Mouse (Mus musculus) MEL (cell line): ENCODE measurements around the gene Baz2a. TPM values are rescaled to one million over a fixed set of nuclear protein-coding genes. Genes with fewer than 3 reads are reported as not detected.

Experiments
- DNase-seq: peaks from one replicate; pipeline ENCODE4 v3.0.0; 2011; ENCODE audit warnings: low read depth, low spot score
- H3K27ac ChIP-seq: 2 replicates; pipeline ENCODE4 v1.5.1; 2012; ENCODE audit warnings: low read depth, mild to moderate bottlenecking, control low read depth, low read length, moderate library complexity; ENCODE audit not compliant: control insufficient read depth
- H3K27me3 ChIP-seq, 2 experiments: fragments of 150-350 bp in 1 of 2; sonication (generic) in 1 of 2; 2 replicates each; pipeline ENCODE4 v1.6.1; 2012; ENCODE audit warnings: low read length in 2 of 2, mild to moderate bottlenecking in 2 of 2, improper control_type of control experiment in 1 of 2, moderate library complexity in 1 of 2; ENCODE audit not compliant: insufficient read depth in 2 of 2, control insufficient read depth in 1 of 2
- H3K36me3 ChIP-seq, 2 experiments: 2 replicates each; pipeline ENCODE4 v1.6.1; 2012 to 2014; ENCODE audit warnings: low read length in 2 of 2, improper control_type of control experiment in 1 of 2, inconsistent platforms in 1 of 2, mild to moderate bottlenecking in 1 of 2; ENCODE audit not compliant: insufficient read depth in 2 of 2, control insufficient read depth in 1 of 2
- H3K4me1 ChIP-seq, 2 experiments: fragments of 150-350 bp in 1 of 2; sonication (generic) in 1 of 2; 2 replicates each; pipeline ENCODE4 v1.6.1; 2012; ENCODE audit warnings: low read length in 2 of 2, improper control_type of control experiment in 1 of 2, mild to moderate bottlenecking in 1 of 2; ENCODE audit not compliant: insufficient read depth in 2 of 2, control insufficient read depth in 1 of 2
- H3K4me3 ChIP-seq, 2 experiments: fragments of 150-350 bp in 1 of 2; sonication (generic) in 1 of 2; 2 replicates each; pipeline ENCODE4 v1.5.1; 2012; ENCODE audit warnings: low read depth in 2 of 2, low read length in 2 of 2, mild to moderate bottlenecking in 2 of 2, moderate library complexity in 2 of 2, control low read depth in 1 of 2, improper control_type of control experiment in 1 of 2; ENCODE audit not compliant: control insufficient read depth in 1 of 2, insufficient read depth in 1 of 2
- H3K79me2 ChIP-seq: 2 replicates; pipeline ENCODE4 v1.6.1; 2012; ENCODE audit warnings: mild to moderate bottlenecking, low read length, moderate library complexity; ENCODE audit not compliant: control insufficient read depth, poor library complexity, insufficient read depth
- H3K9ac ChIP-seq: 2 replicates; pipeline ENCODE4 v1.6.1; 2012; ENCODE audit warnings: low read depth, mild to moderate bottlenecking, control low read depth, low read length, moderate library complexity; ENCODE audit not compliant: control insufficient read depth, poor library complexity, severe bottlenecking
- H3K9me3 ChIP-seq: fragments of 150-350 bp; sonication (generic); replicated peaks from 2 replicates; pipeline ENCODE4 v1.6.1; 2012; ENCODE audit warnings: mild to moderate bottlenecking, low read length, improper control_type of control experiment, moderate library complexity; ENCODE audit not compliant: insufficient read depth
- BHLHE40 ChIP-seq: IDR thresholded peaks from 2 replicates; pipeline ENCODE4 v1.6.1; 2012; ENCODE audit warnings: low read depth, mild to moderate bottlenecking, inconsistent platforms, low read length, improper control_type of control experiment, borderline replicate concordance
- E2F4 ChIP-seq: IDR thresholded peaks from 2 replicates; pipeline ENCODE4 v1.6.1; 2011; ENCODE audit warnings: low read depth, low read length, improper control_type of control experiment, borderline replicate concordance
- ELF1 ChIP-seq: IDR thresholded peaks from 2 replicates; pipeline ENCODE4 v1.6.1; 2014; ENCODE audit warnings: low read depth, mild to moderate bottlenecking, inconsistent platforms, low read length, improper control_type of control experiment, moderate library complexity
- ETS1 ChIP-seq: IDR thresholded peaks from 2 replicates; pipeline ENCODE4 v1.6.1; 2012; ENCODE audit warnings: low read depth, mild to moderate bottlenecking, inconsistent platforms, low read length, improper control_type of control experiment, moderate library complexity
- GABPA ChIP-seq: IDR thresholded peaks from 2 replicates; pipeline ENCODE4 v1.6.1; 2012; ENCODE audit warnings: low read depth, mild to moderate bottlenecking, inconsistent platforms, low read length, improper control_type of control experiment, moderate library complexity
- GATA1 ChIP-seq: IDR thresholded peaks from 2 replicates; pipeline ENCODE4 v1.6.1; 2011; ENCODE audit warnings: low read depth, low read length, improper control_type of control experiment
- HCFC1 ChIP-seq: IDR thresholded peaks from 2 replicates; pipeline ENCODE4 v1.6.1; 2012; ENCODE audit warnings: low read depth, mild to moderate bottlenecking, inconsistent platforms, low read length, improper control_type of control experiment, moderate library complexity
- JUND ChIP-seq: IDR thresholded peaks from 2 replicates; pipeline ENCODE4 v1.6.1; 2011; ENCODE audit warnings: low read depth, mild to moderate bottlenecking, improper control_type of control experiment, low read length
- MAX ChIP-seq: IDR thresholded peaks from 2 replicates; pipeline ENCODE4 v1.6.1; 2011; ENCODE audit warnings: low read length, improper control_type of control experiment
- MEF2A ChIP-seq: IDR thresholded peaks from 2 replicates; pipeline ENCODE4 v1.6.1; 2014; ENCODE audit warnings: low read depth, mild to moderate bottlenecking, inconsistent platforms, low read length, improper control_type of control experiment; ENCODE audit not compliant: poor library complexity, insufficient replicate concordance, severe bottlenecking; ENCODE audit errors: extremely low read depth
- MYB ChIP-seq: IDR thresholded peaks from 2 replicates; pipeline ENCODE4 v1.6.1; 2011; ENCODE audit warnings: mild to moderate bottlenecking, low read depth, low read length, improper control_type of control experiment
- NELFE ChIP-seq: IDR thresholded peaks from 2 replicates; pipeline ENCODE4 v1.6.1; 2011; ENCODE audit warnings: low read depth, low read length, improper control_type of control experiment
- POLR2AphosphoS2 ChIP-seq: IDR thresholded peaks from 2 replicates; pipeline ENCODE4 v1.6.1; 2011; ENCODE audit warnings: low read length, improper control_type of control experiment
- RAD21 ChIP-seq: IDR thresholded peaks from 2 replicates; pipeline ENCODE4 v1.6.1; 2011; ENCODE audit warnings: mild to moderate bottlenecking, low read depth, low read length, improper control_type of control experiment
- RCOR1 ChIP-seq: IDR thresholded peaks from 2 replicates; pipeline ENCODE4 v1.6.1; 2012; ENCODE audit warnings: low read depth, mild to moderate bottlenecking, inconsistent platforms, low read length, improper control_type of control experiment
- SMC3 ChIP-seq: IDR thresholded peaks from 2 replicates; pipeline ENCODE4 v1.6.1; 2011; ENCODE audit warnings: low read depth, low read length, improper control_type of control experiment
- UBTF ChIP-seq: IDR thresholded peaks from 2 replicates; pipeline ENCODE4 v1.6.1; 2012; ENCODE audit warnings: low read depth, mild to moderate bottlenecking, inconsistent platforms, low read length, improper control_type of control experiment, moderate library complexity, borderline replicate concordance; ENCODE audit not compliant: insufficient read depth
- USF2 ChIP-seq, 2 experiments: IDR thresholded peaks; 2 replicates each; pipeline ENCODE4 v1.6.1; 2011 to 2012; ENCODE audit warnings: improper control_type of control experiment in 2 of 2, low read length in 2 of 2, borderline replicate concordance in 1 of 2, inconsistent platforms in 1 of 2, low read depth in 1 of 2, mild to moderate bottlenecking in 1 of 2; ENCODE audit not compliant: insufficient read depth in 1 of 2
- ZNF384 ChIP-seq: IDR thresholded peaks from 2 replicates; pipeline ENCODE4 v1.6.1; 2012; ENCODE audit warnings: low read depth, mild to moderate bottlenecking, inconsistent platforms, low read length, improper control_type of control experiment
- polyA plus RNA-seq, 2 experiments: library from polyadenylated mRNA; stranded (reverse) in 1 of 2; unstranded in 1 of 2; fragments of >175 nt in 1 of 2; fragments of >200 nt in 1 of 2; gene quantifications; 2 replicates each; pipeline versions ENCODE4 v1.2.1 to v1.2.4; 2012; ENCODE audit warnings: low replicate concordance in 2 of 2, low read depth in 1 of 2; ENCODE audit not compliant: insufficient read length in 2 of 2, insufficient read depth in 1 of 2, missing spikeins in 1 of 2
- total RNA-seq: library from RNA; depleted of rRNA; stranded (reverse); fragments of 300-350 nt; gene quantifications from 2 replicates; pipeline ENCODE4 v1.2.3, GENCODE M21; 2012

Gene Baz2a
- total and polyA plus RNA-seq, 3 experiments = 5.5 to 46.0 (median 33.8) TPM

DNA sequence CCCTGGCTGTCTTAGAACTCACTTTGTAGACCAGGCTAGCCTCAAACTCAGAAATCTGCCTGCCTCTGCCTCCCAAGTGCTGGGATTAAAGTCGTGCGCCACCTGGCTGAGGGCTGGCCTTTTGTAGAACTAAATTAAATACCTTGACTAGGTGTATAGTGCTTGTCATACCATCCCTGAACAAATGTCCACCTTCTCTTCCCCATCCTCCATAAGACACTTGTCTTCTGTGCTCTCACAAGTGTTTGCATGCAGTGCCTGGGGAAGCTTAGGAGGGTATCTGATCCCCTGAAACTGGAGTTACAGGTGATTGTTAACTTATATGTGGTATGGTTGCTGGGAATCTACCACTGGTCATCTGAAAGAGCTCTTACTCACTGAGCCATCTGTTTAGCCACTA is 41.0 kb upstream of the Baz2a start:
- H3K4me3 ChIP-seq = no peak overlapping the region
- H3K9me3 ChIP-seq = no peaks in the 10 kb centered on the region
- H3K27me3 ChIP-seq = no peaks in the 10 kb centered on the region
- H3K9ac ChIP-seq = no peak overlapping the region
- peaks cover 0 to 20% of the 10 kb centered on the region in 2 experiments; a peak in 2 of 4 replicates for H3K36me3 ChIP-seq
- DNase-seq = no peak
- H3K79me2 ChIP-seq = no peaks in the 10 kb centered on the region
- H3K27ac ChIP-seq = no peak overlapping the region
- TF ChIP-seq GATA1 (no peak), POLR2AphosphoS2 (peak; percentile 16)
- H3K4me1 ChIP-seq = no peaks in the 10 kb centered on the region

DNA sequence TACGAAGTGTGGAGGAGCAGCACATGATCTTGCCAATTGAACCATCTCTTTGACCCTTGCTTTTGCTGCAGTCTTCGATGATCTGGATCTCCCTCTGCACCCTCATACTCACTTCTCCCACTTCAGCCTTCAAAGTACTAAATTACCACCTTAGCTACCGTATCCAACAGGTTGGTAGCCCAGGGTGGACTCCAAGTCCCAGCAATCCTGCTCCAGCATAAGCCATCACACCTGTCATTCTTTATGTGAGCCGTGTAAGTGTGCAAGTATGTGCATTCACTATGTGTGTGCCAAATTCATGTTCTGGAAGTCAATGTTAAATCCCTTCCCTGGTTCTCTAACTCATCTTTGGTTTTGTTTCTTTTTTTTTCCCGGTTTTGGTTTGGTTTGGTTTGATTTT is 39.8 kb upstream of the Baz2a start:
- no peak overlapping the region for H3K9ac ChIP-seq
- no peak for DNase-seq
- H3K9me3 ChIP-seq = no peaks in the 10 kb centered on the region
- no peak overlapping the region for H3K4me3 ChIP-seq
- no peaks in the 10 kb centered on the region for H3K4me1 ChIP-seq
- H3K79me2 ChIP-seq = no peaks in the 10 kb centered on the region
- H3K27me3 ChIP-seq = no peaks in the 10 kb centered on the region
- peaks cover 0 to 12% of the 10 kb centered on the region in 2 experiments; a peak in 2 of 4 replicates for H3K36me3 ChIP-seq
- H3K27ac ChIP-seq = no peak overlapping the region
- TF ChIP-seq UBTF = no peak
- no peak for TF ChIP-seq MAX
- no peak for TF ChIP-seq ETS1
- no peak for TF ChIP-seq GABPA
- TF ChIP-seq MYB = no peak
- TF ChIP-seq SMC3 = no peak
- TF ChIP-seq NELFE = no peak
- no peak for TF ChIP-seq RAD21
- no peak for TF ChIP-seq ELF1
- TF ChIP-seq E2F4 = no peak
- TF ChIP-seq BHLHE40 = no peak
- no peak for TF ChIP-seq ZNF384
- no peak for TF ChIP-seq JUND
- no peak for TF ChIP-seq USF2 (IDR thresholded peaks at IDR 0.05; ENCODE audit: borderline replicate concordance in 1 of 2, insufficient read depth in 1 of 2, low read depth in 1 of 2, low read length in 2 of 2)
- no peak for TF ChIP-seq MEF2A
- TF ChIP-seq RCOR1 = no peak
- TF ChIP-seq HCFC1 = no peak
